Mouse (Mus musculus) CD4-positive, CD25-positive, alpha-beta regulatory T cell, adult 2 months (primary cell): ENCODE measurements around the gene Smim7.

Experiments used
- DNase-seq: peaks from one replicate; pipeline ENCODE4 v3.0.0-alpha.2; 2012; ENCODE audit warnings: low read depth, low spot score

The Smim7 gene

DNA sequence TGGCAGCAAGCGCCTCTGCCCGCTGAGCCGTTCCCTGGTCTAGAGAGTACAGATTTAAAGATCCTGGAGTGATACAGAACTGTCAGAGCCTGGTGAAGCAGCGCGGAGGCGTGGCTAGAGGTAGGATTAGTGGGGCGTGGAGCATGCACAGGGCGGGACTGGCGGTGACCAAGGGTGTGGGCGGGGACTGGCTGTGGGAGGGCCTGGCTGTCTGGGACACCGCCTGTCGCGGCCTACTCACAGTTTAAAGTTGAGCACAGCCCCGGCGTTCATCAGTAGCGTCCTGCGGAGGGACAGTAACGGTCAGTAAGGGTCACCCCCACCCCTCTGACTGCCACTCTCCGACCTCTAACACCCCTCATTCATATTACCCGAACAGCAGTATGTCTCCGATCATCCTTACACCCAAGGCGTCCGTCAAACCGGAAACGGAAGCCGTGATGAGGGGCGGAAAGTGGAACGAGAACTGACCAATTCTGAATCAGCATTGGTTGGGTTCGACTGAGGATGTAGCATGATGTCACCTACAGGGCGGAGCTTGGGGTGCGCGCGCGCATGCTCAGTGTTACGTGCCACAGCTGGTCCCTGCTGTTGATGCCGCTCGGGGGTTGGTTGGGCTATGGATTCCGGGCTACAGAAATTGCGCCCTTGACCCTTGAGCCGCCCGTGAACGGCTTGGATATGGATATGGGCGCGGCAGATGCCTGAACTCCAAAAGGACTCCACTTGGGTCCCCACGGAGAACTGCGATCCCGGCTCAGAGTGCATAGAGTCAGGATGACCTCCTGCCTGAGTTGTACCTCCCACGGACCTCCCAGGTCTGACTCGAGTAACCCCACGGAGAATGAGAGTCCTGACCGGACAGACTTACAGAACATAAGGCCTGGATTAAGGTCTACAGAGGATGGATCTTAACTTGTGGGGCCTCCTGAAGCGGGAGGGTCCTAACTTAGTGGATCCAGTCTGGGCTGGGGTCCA is at the start of gene Smim7:
Gene Smim7, minus strand, starts transcription at position 456 of the 978 bp plus-strand sequence.
- DNase-seq, result peak; percentile 99

DNA sequence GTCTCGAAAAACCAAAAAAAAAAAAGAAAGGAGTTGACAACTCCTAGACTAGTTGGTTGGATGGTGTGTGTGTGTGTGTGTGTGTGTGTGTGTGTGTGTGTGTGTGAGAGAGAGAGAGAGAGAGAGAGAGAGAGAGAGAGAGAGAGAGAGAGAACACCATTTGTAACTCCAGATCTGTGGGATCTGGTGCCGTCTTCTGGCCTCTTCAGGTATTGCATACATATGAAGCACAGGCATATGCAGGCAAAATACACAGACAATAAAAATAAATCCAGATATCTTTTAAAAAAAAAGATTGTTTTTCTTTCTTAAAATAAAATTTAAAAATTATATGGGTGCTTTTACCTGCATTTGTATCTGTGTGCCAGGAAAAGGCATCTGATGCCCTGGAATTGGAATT is 19.3 kb upstream of the Smim7 start:
- DNase-seq, result peak; percentile 69

DNA sequence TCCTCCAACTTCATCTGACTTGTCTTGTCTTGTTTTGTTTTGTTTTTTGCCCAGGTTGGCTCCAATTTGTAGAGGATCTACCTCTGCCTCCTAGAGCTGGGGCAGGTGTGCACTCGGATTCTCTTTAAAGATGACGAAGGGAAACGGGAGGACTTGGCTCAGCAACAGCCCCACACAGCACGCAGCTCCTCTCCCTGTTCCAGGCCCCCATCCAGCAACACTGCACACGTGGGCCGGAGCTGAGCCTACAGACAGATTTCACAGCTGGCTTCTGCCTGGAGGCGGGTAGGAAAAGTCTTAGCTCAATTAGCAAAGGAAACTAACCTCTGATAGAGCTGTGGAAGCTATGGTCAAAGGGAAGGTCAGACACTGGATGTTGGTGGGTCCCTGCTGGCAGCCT is 18.4 kb upstream of the Smim7 start:
- no peak for DNase-seq

DNA sequence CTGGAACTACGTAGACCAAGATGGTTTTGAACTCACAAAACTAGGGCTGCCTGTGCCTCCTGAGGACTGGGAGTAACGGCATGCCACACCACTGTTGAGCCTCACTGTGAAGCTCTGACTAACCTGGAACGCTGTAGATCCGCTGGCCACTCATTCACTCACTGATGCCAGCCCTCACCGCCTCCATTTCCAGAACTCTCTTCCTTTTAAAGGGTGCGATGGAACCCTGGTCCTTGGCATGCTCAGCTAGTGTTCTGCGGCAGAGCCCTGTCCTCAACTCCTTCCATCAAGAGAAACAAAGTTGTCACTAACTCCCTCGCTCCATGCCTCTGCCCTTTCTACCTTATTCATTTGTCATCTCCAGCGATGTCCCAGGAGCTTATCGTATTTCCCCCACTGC is 18.0 kb upstream of the Smim7 start:
- no peak for DNase-seq

DNA sequence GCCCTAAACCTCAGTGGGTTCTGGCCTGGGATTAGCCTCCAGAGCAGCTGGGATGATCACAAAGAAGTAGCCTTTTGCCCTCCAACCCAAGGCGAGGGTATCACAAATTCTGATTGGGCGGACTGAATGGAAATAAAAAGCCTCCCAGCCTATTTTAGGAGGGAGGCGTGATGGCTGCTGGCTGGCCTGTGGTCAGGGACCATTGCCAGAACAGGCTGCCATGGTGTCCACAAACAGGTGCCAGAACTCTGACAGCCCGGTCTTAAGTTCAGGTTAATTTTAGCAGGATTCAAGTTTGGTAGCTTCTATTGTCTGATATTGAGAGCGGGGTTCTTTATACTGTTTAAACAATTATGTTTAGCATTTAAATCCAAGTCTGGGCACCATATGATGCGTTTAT is 16.9 kb upstream of the Smim7 start:
- DNase-seq, result no peak

DNA sequence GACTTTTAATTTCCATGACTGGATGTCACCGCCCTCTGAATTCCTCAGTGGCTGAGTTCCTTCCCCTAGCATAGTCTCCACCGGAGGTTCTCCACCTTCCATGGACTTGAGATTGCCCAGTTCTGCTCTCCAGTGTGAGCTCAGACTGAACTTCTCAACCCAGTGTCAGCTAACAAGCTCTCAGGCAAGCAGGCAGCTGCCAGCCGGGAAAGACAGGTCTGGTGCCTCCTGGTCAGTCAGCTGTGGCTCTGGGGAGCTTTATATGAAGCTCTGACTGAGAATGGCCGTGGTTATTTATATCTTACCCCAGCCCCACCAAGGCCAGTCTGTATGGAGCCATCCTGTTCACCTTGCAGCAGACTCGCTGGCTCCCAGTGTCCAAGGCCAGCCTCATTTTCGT is 13.5 kb upstream of the Smim7 start:
- DNase-seq, result no peak

DNA sequence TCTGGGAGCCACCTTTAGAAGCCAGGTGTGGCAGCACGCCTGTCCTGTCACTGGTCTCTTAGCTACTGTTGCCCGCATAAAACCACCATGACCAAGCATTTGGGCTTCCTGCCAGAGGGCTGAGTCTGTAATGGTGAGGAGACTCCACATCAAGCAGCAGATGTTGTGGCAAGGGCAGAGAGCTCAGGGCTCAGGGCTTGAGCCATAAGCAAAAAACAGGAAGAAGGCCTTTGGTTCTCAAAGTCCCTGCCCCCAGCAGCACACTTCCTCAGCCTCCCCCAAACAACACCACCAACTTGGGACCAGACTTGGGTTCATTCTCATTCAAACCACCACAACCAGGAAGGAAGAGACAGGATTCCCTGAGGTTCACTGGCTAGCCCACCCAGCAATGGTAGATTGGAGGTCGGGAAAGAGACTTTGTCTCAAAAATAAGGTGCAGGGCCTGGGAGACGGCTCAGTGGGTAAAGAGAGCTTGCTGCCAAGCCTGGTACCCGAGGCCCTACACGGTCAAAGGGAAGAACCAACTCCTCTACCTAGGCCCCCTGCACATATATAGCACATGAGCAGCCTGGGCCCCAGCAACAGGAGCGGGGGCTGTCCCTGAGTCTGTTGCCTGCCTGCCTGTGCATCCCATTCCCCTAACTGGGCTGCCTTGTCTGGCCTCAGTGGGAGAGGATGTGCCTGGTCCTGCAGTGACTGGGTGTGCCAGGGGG is 12.3 kb upstream of the Smim7 start:
- DNase-seq, result peak; percentile 12

DNA sequence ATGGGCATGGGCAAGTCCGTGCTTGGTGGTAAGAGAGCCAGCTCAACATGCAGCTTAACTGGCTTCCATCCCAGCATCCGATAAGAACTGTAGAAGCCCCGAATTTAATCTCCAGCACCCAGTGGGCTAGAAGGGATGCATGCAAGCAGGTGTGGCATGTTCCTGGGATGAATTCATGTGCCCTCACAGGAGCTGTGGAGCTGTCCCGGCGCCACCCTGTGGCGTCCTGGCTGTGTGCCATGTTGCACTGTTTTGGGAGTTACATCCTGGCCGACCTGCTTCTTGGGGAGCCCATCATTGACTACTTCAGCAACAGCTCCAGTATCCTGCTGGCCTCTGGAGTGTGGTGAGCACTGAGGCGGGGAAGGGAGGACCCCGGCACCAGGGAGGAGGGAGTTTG is 8.5 kb upstream of the Smim7 start:
- DNase-seq, result no peak

DNA sequence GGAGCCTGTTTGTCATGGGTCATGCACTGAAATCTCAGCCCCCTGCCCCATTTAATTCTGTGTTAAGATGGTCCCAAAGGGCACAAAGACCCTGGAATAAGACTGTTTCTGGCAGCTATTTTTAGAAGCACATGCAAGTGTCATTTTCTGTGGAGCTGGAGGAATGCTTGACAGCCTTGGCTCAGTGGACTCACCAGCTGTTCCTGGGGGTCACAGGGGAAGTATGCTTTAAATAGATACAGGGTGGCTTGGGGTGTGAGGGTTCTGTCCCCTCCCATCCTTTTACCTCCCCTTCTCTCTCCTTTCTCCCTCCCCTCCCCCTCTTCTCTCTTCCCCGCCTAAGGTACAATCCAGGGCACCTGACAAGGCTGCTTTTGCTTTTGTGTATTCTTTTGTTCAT is 7.1 kb upstream of the Smim7 start:
- no peak for DNase-seq

DNA sequence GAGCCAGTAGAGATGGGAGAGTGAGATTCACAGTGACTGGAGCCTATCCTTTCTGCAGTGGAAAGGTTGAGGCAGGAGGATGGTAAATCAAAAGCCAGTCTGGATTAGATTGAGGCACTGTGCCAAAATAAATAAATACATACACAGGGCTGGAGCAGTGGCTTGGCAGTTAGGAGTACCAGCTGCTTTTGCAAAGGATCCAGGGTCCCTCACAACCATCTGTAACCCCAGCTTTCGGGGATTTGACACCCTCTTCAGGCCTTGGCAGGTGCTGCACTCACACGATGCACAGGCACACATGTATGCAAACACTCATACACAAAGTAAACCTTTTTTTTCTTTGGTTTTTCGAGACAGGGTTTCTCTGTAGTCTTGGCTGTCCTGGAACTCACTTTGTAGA is 6.4 kb upstream of the Smim7 start:
- no peak for DNase-seq

DNA sequence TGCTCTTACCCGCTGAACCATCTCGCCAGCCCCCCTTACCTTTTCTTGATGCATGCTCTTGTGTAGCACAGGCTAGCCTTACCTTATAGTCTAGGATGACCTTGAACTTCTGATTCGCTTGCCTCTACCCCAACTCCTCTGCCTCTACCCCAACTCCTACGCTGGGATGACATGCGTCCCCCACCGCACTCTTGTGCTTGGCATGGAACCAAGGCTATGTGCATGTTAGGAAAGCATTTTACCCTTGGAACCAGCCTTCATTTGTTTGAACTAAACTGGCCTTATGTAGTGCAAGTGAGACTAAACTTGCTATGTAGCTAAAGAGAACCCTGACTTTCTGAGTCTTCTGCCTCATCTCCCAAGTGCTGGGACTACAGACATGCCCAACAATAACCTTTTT is 5.0 kb upstream of the Smim7 start:
- no peak for DNase-seq

DNA sequence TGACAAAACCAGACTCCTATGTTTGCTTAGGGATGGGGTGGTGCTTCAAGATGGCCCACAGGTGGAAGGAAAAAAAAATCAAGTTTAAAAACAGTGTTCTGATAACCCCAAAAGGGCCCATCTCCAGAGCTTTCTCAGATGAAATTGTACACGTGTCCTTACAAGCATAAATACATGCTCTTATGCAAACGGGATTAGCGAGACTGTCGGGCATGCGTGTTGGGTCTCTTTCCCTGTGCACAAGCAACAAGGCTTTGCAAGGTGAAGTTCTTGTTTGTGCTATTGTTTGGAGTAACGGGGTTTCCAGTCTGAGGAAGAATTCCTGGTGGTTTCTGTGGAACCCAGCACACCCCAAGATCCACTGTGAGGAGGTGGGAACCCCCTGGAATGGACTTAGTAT is 2.6 kb upstream of the Smim7 start:
- DNase-seq, result no peak

DNA sequence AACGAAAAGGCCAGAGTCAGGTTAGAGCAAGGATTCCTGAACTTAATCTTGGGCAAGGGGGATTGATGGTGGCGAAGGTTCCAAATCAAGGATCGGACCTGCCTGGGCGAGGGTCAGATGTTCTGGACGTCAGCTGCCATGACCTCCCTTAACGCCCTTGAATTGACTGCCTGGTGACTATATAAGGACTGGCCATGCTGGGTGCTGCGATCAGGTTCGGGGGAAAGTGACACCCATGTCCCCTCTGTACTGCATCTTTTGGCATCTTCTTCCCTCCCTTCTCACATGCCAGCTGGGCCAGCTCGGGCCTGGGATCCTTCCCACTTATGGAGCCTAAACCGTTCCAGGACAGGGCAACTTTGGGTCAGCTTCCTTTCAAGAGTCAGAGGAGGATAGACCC is 1.6 kb upstream of the Smim7 start:
- no peak for DNase-seq

DNA sequence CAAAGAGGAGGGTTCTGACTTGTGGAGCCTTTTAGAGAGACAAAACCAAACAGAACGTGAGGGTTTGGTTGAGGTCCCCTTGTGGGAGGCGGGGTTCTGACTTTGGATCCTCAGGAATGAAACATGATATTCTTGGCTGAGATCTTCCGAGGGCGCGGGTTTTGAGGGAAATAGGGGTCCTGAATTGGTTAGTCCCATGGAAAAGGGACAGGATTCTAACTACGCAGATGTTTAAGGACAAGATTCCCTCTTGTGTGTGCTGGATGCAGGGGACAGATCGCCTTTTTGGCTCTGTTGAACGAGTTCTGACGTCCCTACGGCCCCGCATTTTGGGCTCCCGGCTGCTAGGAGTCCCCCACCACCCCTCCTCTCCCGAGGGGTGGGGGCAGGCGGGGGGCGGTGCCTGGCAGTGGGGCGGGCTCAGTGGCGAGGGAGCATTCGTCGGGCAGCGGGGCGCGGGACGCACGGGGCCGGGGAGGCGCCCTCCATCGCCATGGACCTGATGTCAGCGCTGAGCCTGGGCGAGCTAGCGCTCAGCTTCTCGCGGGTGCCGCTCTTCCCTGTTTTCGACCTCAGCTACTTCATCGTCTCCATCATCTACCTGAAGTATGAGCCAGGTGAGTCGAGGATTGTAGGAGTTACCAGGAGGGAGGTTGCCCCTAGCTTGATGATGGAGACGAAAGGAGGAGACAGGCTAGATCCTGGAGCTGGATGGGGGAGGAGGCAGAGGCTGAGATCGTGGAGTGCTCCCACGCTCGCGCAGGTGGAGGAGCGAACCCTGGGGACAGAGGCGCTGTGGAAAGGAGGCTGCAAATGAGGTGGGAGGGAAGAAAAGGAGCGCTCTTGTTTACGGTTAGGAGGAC is 954 bp upstream of the Smim7 start, which contains the start of gene Tmem38a:
Gene Tmem38a, plus strand, starts transcription at position 445 of the 863 bp plus-strand sequence.
- peak; percentile 82 for DNase-seq

DNA sequence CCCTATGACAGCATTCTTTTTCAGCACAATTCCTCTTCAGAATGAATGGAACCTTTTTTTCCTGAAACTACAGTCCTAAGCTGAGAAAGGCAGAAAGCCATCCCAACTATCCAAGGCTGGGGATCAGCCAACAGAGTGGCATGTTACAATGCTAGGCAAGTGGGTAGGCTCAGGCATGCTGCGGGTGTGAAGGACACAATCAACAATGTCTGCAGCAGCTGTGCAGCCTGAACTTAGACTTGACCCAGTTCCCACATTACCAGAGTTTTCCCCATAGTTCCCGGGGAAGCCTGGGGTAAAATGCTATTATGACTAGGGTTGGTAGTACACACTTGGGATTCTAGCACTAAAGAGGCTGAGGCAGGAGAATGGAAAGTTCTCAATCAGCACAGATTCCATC is 4.9 kb downstream of the Smim7 start:
- no peak for DNase-seq

DNA sequence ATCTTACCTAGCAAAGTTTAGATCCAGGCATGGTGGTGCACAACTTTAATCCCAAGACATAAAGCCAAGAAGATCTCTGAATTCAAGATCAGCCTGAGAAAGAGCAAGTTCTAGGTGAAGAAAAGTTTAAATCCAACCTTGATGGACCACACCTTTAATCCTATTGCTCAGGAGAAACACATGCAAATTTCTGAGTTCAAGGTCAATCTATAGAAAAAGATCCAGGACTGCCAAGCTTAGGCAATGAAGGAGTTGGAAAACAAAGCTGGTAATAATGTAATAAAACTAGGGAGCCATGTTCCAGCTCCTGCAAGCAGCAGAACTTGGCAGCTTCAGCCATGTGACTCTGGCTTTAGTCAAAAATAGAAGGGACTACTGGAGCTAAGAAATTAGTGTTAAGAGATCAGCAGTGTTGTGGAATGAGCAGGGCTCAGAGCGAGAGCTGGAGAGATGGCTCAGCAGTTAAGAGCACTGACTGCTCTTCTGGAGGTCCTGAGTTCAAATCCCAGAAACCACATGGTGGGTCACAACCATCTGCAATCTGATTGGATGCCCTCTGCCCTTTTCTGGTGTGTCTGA is 9.7 kb downstream of the Smim7 start:
- no peak for DNase-seq

DNA sequence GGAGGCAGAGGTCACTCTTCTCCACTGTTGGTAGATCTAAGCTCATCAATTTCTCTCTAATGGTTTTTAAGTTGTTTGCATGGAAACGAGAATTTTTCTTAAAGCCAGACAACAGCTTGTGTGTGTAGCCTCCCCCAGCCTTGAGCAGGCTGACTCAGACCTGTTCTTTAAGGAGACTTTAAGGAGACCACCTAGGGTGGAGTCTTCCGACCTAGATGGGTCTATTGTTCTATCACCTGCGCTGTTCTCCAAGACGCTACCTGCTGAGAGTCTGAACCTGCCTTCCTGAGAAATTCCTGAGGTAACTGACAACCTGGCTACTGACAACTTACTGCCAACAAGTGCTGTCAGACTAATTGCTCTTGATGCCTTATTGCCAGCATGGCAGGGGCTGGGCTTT is 15.1 kb downstream of the Smim7 start:
- no peak for DNase-seq

DNA sequence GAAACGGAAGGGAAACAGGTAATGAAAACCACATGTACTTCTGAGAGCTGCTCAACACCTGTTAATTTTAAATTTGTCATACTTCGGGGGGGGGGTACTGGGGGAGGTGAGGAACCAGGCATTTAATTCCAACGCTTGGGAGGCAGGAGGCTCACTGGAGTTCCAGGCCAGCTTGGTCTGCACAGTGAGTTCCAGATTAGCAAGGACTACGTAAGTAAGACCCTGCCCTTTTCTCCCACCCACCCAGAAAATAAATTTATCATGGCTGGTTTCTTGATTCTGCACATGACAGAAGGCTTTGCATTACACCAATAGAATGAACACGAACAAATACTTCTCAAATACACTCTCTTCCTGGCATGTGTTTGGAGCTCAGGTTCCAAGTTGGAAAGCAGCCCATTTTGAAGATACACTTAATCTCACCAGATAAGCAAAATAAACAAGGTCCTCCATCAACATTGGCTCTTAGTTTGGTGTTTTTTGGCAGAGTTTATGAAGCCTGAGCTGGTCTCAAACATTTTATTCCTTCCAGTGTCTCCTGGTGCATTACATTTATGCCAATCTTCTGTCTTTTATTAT is 21.5 kb downstream of the Smim7 start:
- no peak for DNase-seq

DNA sequence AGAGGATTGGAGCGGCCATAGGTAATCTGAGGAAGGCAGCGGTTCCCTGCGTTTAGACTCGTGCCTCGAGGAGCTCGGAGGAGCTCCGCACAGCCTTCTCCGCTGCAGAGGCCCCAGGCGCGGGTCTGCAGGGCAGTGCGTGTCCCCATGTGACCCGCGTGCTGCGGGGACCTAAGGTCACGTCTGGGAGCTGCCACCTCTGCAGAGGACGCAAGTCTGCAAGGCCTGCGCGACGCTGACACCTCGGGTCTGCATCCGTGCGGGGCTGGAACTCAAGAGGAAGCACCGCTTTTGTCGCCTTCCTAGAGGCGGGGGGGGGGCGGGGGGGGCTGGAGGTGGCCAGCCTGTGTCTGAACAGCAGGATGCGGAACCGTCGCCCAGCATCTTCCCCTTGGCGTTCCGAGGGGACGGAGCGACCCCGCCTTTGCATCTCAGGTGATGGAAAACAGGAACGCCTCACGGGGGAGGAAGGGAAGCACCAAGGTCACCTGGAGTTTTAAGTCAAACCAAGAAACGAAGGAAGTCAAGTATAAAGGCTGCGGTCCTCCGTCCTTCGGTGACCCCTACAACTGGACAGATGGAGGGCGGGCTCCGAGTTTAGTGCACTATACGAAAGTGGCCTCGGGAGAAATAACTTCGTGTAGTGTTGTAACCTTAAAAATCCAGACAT is 22.1 kb downstream of the Smim7 start:
- DNase-seq, result no peak

DNA sequence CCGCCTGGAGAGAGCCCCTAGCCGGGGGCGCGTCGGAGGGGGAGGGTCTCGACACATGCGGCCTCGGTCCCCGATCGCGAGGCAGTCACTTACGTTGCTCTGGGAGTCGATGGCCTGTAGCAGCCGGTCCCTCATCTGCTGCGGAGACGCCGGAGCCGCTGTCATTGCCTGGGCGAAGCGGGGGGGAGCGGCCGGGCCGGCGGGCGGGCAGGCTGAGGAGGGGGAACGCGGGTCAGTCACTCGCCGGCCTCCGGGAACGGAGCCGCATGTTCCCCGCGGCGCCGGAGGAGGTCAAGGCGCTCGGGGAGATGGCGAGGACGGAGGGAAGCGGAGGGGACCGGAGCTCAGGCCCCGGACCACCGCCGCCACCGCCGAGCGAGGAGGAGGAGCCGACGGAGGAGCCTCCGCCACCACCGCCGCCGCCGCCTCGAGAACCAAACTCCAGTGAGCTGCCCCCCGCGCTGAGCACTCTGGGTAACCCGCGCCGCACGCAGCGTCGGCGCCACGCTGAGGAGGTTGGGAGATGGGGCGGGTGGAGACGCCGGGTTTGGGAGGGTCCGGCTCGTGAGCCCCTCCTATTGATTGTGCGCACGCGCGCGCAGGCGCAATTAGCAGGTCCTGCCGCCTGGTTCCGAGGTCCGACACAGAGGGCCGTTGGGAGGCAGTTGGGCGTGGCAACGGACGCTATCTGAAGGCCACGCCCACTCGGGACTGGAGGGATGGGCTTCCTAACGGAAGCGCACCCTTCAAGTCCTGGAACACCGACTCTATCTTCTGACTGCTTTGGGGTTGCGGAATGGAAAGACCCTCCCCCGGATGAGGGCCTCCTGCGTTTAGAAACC is 22.9 kb downstream of the Smim7 start, which contains the start of gene Med26:
Gene Med26, minus strand, starts transcription at position 469 of the 842 bp plus-strand sequence.
- peak; percentile 98 for DNase-seq
